Comparison of ENCODE assay signal across 12 mouse cellular contexts in the genomic region with DNA sequence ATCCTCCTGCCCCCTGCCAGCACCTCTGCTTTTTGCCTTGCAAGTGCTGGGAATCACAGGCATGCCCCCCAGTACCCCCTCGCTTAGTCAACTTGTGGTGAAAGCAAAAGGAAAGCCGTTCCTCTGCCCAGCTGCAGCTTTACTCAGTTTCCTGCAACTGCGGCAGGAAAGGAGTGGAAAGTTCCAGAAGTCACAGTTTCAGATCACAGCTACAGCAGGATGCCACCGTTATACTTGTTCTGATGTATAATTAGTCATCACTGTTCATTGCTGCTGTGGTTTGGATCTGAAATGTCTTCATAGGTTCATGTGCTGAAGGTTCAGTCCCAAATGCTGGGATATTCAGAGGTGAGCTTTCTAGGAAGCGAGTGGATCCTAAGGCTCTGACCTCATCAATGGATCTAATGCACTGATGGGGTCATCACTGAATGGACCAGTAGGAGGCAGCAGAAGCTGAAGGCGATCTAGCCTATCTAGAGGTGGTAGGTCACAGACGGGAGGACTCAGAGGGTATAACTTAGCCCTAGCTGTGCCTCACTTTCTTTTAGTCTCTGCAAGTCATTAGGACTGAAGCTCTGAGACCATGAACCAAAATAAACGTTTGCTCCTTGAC. TPM values are rescaled to one million over a fixed set of nuclear protein-coding genes. Genes with fewer than 3 reads are reported as not detected.
A peak's percentile ranks its signal among the peaks of the same experiment; 100 is the strongest.
DNase-seq lines count a peak whose midpoint lies in the region; TF ChIP-seq lines count a peak whose summit lies in the region.
"Had no signal": no experiment of that assay in that cellular context is flagged by ENCODE, and none has a peak within 500 bp of the region (broad histone marks: within the 10 kb centered on the region; RNA-seq: fewer than 3 reads in every experiment).

No protein-coding gene starts in this region.

- H3K4me3 ChIP-seq in layer of hippocampus, adult 2 months: no peak overlapping the region
- H3K4me3 ChIP-seq in cortical plate, adult 2 months (ENCODE audit: insufficient read depth, low read length): no peak overlapping the region
- H3K4me3 ChIP-seq: gastrocnemius, adult 2 months; stomach, embryonic 15.5 days had no signal

- intact Hi-C loops in gastrocnemius, postnatal 14 days (cut with DNase I; ENCODE audit: low total_unique reads): no loop called here

- H3K4me1 ChIP-seq in cortical plate, adult 2 months (ENCODE audit: control insufficient read depth, insufficient read depth, low read length): peaks cover 1% of the 10 kb centered on the region; the same call in 1 of the 2 replicates

- no peak overlapping the region for H3K27ac ChIP-seq in layer of hippocampus, adult 2 months
- no peak overlapping the region for H3K27ac ChIP-seq in cortical plate, adult 2 months (ENCODE audit: insufficient read depth, low read length)
- H3K27ac ChIP-seq: gastrocnemius, adult 2 months; stomach, embryonic 15.5 days had no signal

- peak; percentile 58 for TF ChIP-seq CTCF in layer of hippocampus, adult 2 months (conservative IDR thresholded peaks at IDR 0.05)
- TF ChIP-seq CTCF in cortical plate, adult 2 months (IDR thresholded peaks at IDR 0.05; ENCODE audit: extremely low read depth, insufficient read depth, low read length): peak; percentile 22

- no peak for TF ChIP-seq POLR2A in cortical plate, adult 2 months (IDR thresholded peaks at IDR 0.05; ENCODE audit: extremely low read depth, insufficient read depth, low read length)

- no peak for DNase-seq in layer of hippocampus, adult 2 months (ENCODE audit: low spot score in 2 of 2)
- no peak for DNase-seq in layer of hippocampus, postnatal 10 days (ENCODE audit: low spot score in 2 of 2)
- DNase-seq in 3T3-L1 (ENCODE audit: low read depth, low spot score): peak; percentile 52
- DNase-seq in CD4-positive helper T cell, adult 2 months (ENCODE audit: low read depth, low spot score): peak; percentile 26
- DNase-seq in urinary bladder, postnatal 4 days (ENCODE audit: low spot score in 2 of 2): no peak
- no peak for DNase-seq in gastrocnemius, postnatal 14 days
- DNase-seq: gastrocnemius, adult 2 months; heart, postnatal 36 days; lung, adult 18-20 months had no signal

RNA-seq across cellular contexts. Expression of a gene that starts 4.4 kb away (rescaled TPM):
- not detected for total RNA-seq in layer of hippocampus, adult 2 months (2021)
- total RNA-seq in layer of hippocampus, postnatal 10 days (2021): not detected
- not detected in 2 replicates for polyA plus RNA-seq in cortical plate, adult 2 months (2012; rRNA removed)
- not detected for total RNA-seq in gastrocnemius, postnatal 14 days (2021)
- total RNA-seq: gastrocnemius, adult 2 months; heart, postnatal 36 days; left cerebral cortex, adult 8-10 months had no signal

RNA-seq across cellular contexts. Expression of a gene that starts 13.9 kb away (rescaled TPM):
- 1 to 10 TPM; 1.8 to 2.9 TPM for total RNA-seq in layer of hippocampus, adult 2 months (2021)
- 1 to 10 TPM; 2.8 to 3.1 TPM for total RNA-seq in layer of hippocampus, postnatal 10 days (2021)
- 0.79 and 0.94 TPM in 2 replicates for polyA plus RNA-seq in cortical plate, adult 2 months (2012; rRNA removed)
- 1 to 10 TPM; 3.8 to 5.7 TPM for total RNA-seq in gastrocnemius, postnatal 14 days (2021)

Comparison
In these comparisons a context has a peak if more than half of its experiments do, and no peak if none do; other contexts are left out.
1. DNase-seq: peak in 3T3-L1 (single experiment) and CD4-positive helper T cell, adult 2 months (single experiment); none in layer of hippocampus, adult 2 months (0 of 2), layer of hippocampus, postnatal 10 days (0 of 2), urinary bladder, postnatal 4 days (0 of 2) and gastrocnemius, postnatal 14 days (single experiment).